Mouse (Mus musculus) kidney, adult 2 months (tissue): ENCODE measurements around the gene Rbms1. TPM values are rescaled to one million over a fixed set of nuclear protein-coding genes. Genes with fewer than 3 reads are reported as not detected.
A peak's percentile ranks its signal among the peaks of the same experiment; 100 is the strongest.

Experiments
- DNase-seq: peaks from one replicate; pipeline ENCODE4 v3.0.0; 2021
- H3K27ac ChIP-seq: fragments of 200-500 bp; 2 replicates; pipeline ENCODE4 v1.5.1; 2012; ENCODE audit warnings: low read depth, low read length, control low read depth, inconsistent platforms; ENCODE audit not compliant: insufficient read depth
- H3K27me3 ChIP-seq: fragments of 200-500 bp; replicated peaks from 2 replicates; pipeline ENCODE4 v1.6.1; 2012; ENCODE audit warnings: mild to moderate bottlenecking, moderate library complexity, low read length, inconsistent platforms; ENCODE audit not compliant: control insufficient read depth, insufficient read depth
- H3K36me3 ChIP-seq: fragments of 200-500 bp; 2 replicates; pipeline ENCODE4 v1.6.1; 2012; ENCODE audit warnings: mild to moderate bottlenecking, moderate library complexity, low read length, inconsistent platforms; ENCODE audit not compliant: control insufficient read depth, insufficient read depth
- H3K4me1 ChIP-seq: fragments of 200-500 bp; 2 replicates; pipeline ENCODE4 v1.6.1; 2011; ENCODE audit warnings: low read length; ENCODE audit not compliant: control insufficient read depth, insufficient read depth
- H3K4me3 ChIP-seq: fragments of 200-500 bp; 2 replicates; pipeline ENCODE4 v1.5.1; 2011; ENCODE audit warnings: mild to moderate bottlenecking, low read depth, low read length, control low read depth; ENCODE audit not compliant: insufficient read depth
- CTCF ChIP-seq: fragments of 200-500 bp; conservative IDR thresholded peaks from 2 replicates; pipeline ENCODE4 v1.5.1; 2011; ENCODE audit warnings: low read depth, mild to moderate bottlenecking, control low read depth, low read length, moderate library complexity, mixed read lengths; ENCODE audit not compliant: insufficient read depth, insufficient read length
- POLR2A ChIP-seq: fragments of 200-500 bp; IDR thresholded peaks from one replicate; pipeline ENCODE4 v1.6.1; 2011; ENCODE audit warnings: low read depth, low read length, control low read depth
- WGBS: fragments of 180-500 bp; shearing (Covaris S2); methylation state at CpG from one replicate; pipeline ENCODE4 v1.1.7; 2018; 5-methylcytosine and 5-hydroxymethylcytosine counted together
- polyA plus RNA-seq: library from polyadenylated mRNA; depleted of rRNA; stranded (reverse); fragments of >200 nt; gene quantifications from 2 replicates; pipeline ENCODE4 v1.2.3, GENCODE M21; 2012

The Rbms1 gene
- polyA plus RNA-seq, 1 experiment: 73.8 TPM

GRCm38 (mm10) chr2:60789126-60789525 is 173.9 kb downstream of the Rbms1 start:
- DNase-seq: no peak
- TF ChIP-seq POLR2A (no peak), CTCF (no peak)
- 84% methylated on average over 3 of the region's 3 CpGs for WGBS
- no peak overlapping the region for H3K27ac ChIP-seq
- no peak overlapping the region for H3K4me3 ChIP-seq
- H3K36me3 ChIP-seq: no peaks in the 10 kb centered on the region
- H3K4me1 ChIP-seq: no peaks in the 10 kb centered on the region
- no peaks in the 10 kb centered on the region for H3K27me3 ChIP-seq

DNA sequence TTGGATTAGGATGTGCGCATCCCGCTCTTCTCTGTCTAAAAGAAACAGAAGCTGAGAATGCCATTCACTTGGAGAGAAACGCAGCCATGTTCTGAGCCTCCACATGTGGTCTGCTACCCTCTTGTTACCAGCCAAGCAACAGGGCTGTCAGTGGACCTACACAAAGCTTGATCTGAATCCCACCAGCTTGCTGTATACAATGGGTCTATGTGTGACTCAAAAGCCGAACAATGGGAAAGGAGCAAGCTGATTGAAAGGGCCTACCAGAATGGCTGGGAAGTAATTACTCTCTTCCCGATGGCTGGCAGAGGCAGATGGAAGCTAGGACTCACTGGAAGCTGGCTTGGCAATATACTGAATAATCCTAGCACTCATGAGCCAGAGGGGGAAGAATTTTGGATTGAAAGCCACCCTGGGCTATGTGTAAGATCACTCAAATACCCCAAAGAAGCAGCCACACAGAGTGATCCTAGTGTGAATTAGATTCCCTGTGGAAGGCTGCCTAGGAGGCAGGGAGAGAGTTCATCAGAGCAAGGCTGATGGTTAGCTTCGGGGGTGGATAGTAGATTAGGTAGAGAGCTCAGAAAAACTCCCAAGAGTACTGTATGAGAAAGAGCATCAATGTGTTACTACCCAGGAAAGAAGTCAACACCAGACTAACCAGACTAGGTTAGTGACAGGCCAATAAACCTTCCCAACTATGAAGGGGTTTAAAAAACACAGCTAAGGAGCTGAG is 174.7 kb downstream of the Rbms1 start:
- Histone ChIP-seq H3K4me1 (no peaks in the 10 kb centered on the region), H3K27ac (no peak overlapping the region), H3K36me3 (no peaks in the 10 kb centered on the region), H3K4me3 (no peak overlapping the region), H3K27me3 (no peaks in the 10 kb centered on the region)
- no peak for TF ChIP-seq POLR2A
- TF ChIP-seq CTCF: no peak
- 85% methylated on average over 6 of the region's 6 CpGs for WGBS
- DNase-seq: no peak

GRCm38 (mm10) chr2:60787088-60787487 is 175.9 kb downstream of the Rbms1 start:
- no peaks in the 10 kb centered on the region for H3K27me3 ChIP-seq
- TF ChIP-seq CTCF: no peak
- TF ChIP-seq POLR2A: no peak
- no peaks in the 10 kb centered on the region for H3K36me3 ChIP-seq
- H3K4me3 ChIP-seq: no peak overlapping the region
- H3K27ac ChIP-seq: no peak overlapping the region
- no peak for DNase-seq
- 91% methylated on average over 5 of the region's 5 CpGs for WGBS
- H3K4me1 ChIP-seq: no peaks in the 10 kb centered on the region

GRCm38 (mm10) chr2:60786289-60786688 is 176.7 kb downstream of the Rbms1 start:
- WGBS: 72% methylated on average over 10 of the region's 10 CpGs

GRCm38 (mm10) chr2:60774501-60774900 is 188.5 kb downstream of the Rbms1 start:
- TF ChIP-seq CTCF (no peak), POLR2A (no peak)
- Histone ChIP-seq H3K4me3 (no peak overlapping the region), H3K27ac (no peak overlapping the region), H3K36me3 (peaks cover 4% of the 10 kb centered on the region), H3K4me1 (peaks cover 5% of the 10 kb centered on the region; the same call in 1 of the 2 replicates), H3K27me3 (no peaks in the 10 kb centered on the region)
- no peak for DNase-seq
- WGBS: 44% methylated on average over 3 of the region's 3 CpGs

More at GRCm38 (mm10) chr2:60786289-60786688, 176.7 kb downstream of the Rbms1 start:
- no peak for DNase-seq
- Histone ChIP-seq H3K4me1 (peaks cover 4% of the 10 kb centered on the region; the same call in 1 of the 2 replicates), H3K36me3 (no peaks in the 10 kb centered on the region), H3K27me3 (no peaks in the 10 kb centered on the region), H3K27ac (no peak overlapping the region), H3K4me3 (no peak overlapping the region)
- TF ChIP-seq POLR2A (no peak), CTCF (no peak)

DNA sequence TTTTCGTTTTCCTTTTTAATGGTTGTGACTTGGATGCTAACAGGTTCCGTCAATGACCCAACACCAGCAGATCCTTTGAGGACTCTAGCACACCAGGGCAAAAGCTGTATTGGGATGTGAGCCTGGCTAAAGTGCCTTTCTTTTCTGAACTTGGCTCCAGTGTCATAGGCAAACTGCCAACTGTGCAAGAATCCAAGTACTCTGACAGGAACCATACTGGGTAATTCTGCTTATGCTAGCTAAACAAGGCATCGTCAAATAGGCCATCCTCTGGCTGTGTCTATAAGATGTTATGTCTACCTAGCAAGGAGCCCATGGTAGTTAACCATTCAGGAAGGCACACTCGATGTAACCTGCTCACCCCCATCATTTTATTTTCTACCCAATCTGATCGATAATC is 189.4 kb downstream of the Rbms1 start:
- Histone ChIP-seq H3K27me3 (no peaks in the 10 kb centered on the region), H3K36me3 (peaks cover 2% of the 10 kb centered on the region; the same call in 1 of the 2 replicates), H3K27ac (no peak overlapping the region), H3K4me1 (peaks cover 5% of the 10 kb centered on the region; the same call in 1 of the 2 replicates), H3K4me3 (no peak overlapping the region)
- DNase-seq: peak; percentile 93
- 69% methylated on average over 5 of the region's 5 CpGs for WGBS
- TF ChIP-seq CTCF: no peak

- no peak for DNase-seq
- no peak for TF ChIP-seq POLR2A
- 77% methylated on average over 8 of the region's 8 CpGs for WGBS
- H3K36me3 ChIP-seq: peaks cover 2% of the 10 kb centered on the region; the same call in 1 of the 2 replicates
- H3K27ac ChIP-seq: no peak overlapping the region
- no peaks in the 10 kb centered on the region for H3K4me1 ChIP-seq
- H3K4me3 ChIP-seq: no peak overlapping the region
- no peaks in the 10 kb centered on the region for H3K27me3 ChIP-seq
Observed at GRCm38 (mm10) chr2:60766420-60766819, 196.6 kb downstream of the Rbms1 start.
